Mouse (Mus musculus) cerebellum, postnatal 36 days (tissue): ENCODE measurements around the gene Spdef.

ENCODE experiments used
- DNase-seq, 2 experiments: peaks; one replicate each; pipeline ENCODE4 v3.0.0; 2021 to 2022; ENCODE audit warnings: mixed read lengths in 2 of 2

The Spdef gene

GRCm38 (mm10) chr17:27675453-27675852 lies 53.3 kb downstream of the Spdef start:
- DNase-seq, result peak in 1 of 2 experiments; percentile 34

GRCm38 (mm10) chr17:27673945-27674344 lies 54.8 kb downstream of the Spdef start:
- DNase-seq, result no peak

GRCm38 (mm10) chr17:27671720-27672119 lies 57.0 kb downstream of the Spdef start:
- DNase-seq, result no peak
